Mouse (Mus musculus): ENCODE measurements around the gene Nxpe5.

DNA sequence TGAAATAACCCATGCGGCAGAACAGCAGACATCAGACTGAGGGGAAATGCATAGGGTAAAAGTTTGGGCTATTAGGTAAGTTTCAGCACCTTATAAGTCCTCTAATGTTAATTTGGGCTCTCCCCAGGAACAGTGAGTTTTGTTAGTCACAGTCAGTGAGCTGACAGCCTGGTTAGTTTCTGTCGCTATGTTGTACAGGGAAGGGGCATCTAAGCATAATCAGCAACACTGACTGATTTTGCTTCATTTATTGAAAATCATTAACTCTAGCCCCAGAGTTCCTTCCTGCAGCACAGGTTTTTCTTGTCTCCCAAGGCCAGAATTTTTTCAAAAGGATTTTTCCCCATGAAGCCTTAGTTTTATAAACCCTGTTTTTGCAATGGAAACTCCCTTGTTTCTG is 8.1 kb downstream of the Nxpe5 start:
- TF ChIP-seq POLR2A (IDR thresholded peaks at IDR 0.05; ENCODE audit: insufficient read depth, low read depth, low read length) = no peak
- no peak for TF ChIP-seq CTCF (IDR thresholded peaks at IDR 0.05)
- no peak for TF ChIP-seq EP300 (IDR thresholded peaks at IDR 0.05; ENCODE audit: insufficient read depth, low read depth, low read length)
